Mouse (Mus musculus) C2C12 (cell line): ENCODE data around the gene Ror1.

Experiments
- CEBPB ChIP-seq: IDR thresholded peaks from one replicate; pipeline ENCODE4 v1.6.1; 2011; ENCODE audit warnings: low read depth, mild to moderate bottlenecking, control low read depth, moderate library complexity
- CTCF ChIP-seq: IDR thresholded peaks from one replicate; pipeline ENCODE4 v1.5.1; 2011; ENCODE audit not compliant: control insufficient read depth, insufficient read depth, insufficient read length
- FOSL1 ChIP-seq: IDR thresholded peaks from one replicate; pipeline ENCODE4 v1.8.0; 2011; ENCODE audit warnings: mild to moderate bottlenecking, low read length; ENCODE audit not compliant: poor library complexity, insufficient read depth, severe bottlenecking
- MAX ChIP-seq: IDR thresholded peaks from one replicate; pipeline ENCODE4 v1.6.1; 2011; ENCODE audit warnings: mild to moderate bottlenecking, control low read depth
- MYOD1 ChIP-seq: IDR thresholded peaks from one replicate; pipeline ENCODE4 v1.6.1; 2011; ENCODE audit warnings: low read depth; ENCODE audit not compliant: control insufficient read depth, insufficient read length
- MYOG ChIP-seq: IDR thresholded peaks from one replicate; pipeline ENCODE4 v1.6.1; 2011; ENCODE audit not compliant: control insufficient read depth, insufficient read length; ENCODE audit errors: extremely low read depth
- USF1 ChIP-seq: IDR thresholded peaks from one replicate; pipeline ENCODE4 v1.6.1; 2011; ENCODE audit warnings: low read depth, mild to moderate bottlenecking, control low read depth, moderate library complexity

- TF ChIP-seq CTCF (no peak), MAX (no peak), MYOG (no peak), MYOD1 (no peak), USF1 (no peak), FOSL1 (no peak), CEBPB (no peak)
Observed at GRCm38 (mm10) chr4:100409521-100409920, 313.9 kb downstream of the Ror1 start.
